Mouse (Mus musculus) embryonic fibroblast, embryonic 13.5 days (primary cell): ENCODE results near the gene Rpl12.

ENCODE experiments used
- CTCF ChIP-seq: IDR thresholded peaks from 2 replicates; pipeline ENCODE4 v1.5.1; 2011; ENCODE audit warnings: mild to moderate bottlenecking, control low read depth, low read length, moderate library complexity, borderline replicate concordance; ENCODE audit not compliant: insufficient read depth
- POLR2A ChIP-seq: IDR thresholded peaks from 2 replicates; pipeline ENCODE4 v1.6.1; 2011; ENCODE audit warnings: low read depth, mild to moderate bottlenecking, control low read depth, low read length, moderate library complexity

GRCm38 (mm10) chr2:32966689-32967631 is 5.6 kb downstream of the Rpl12 start:
- TF ChIP-seq CTCF (no peak), POLR2A (peak; percentile 89)
